Mouse (Mus musculus) left cerebral cortex, postnatal 36 days (tissue): ENCODE results near the gene Ykt6. TPM values are rescaled to one million over a fixed set of nuclear protein-coding genes. Genes with fewer than 3 reads are reported as not detected.
"Not testable (repeated sequence)": the region's sequence is repeated elsewhere in the genome, so short reads cannot be mapped to it uniquely, and the experiment has no call there.

Experiments used
- DNase-seq, 2 experiments: peaks; one replicate each; pipeline ENCODE4 v3.0.0; 2021 to 2022; ENCODE audit warnings: low spot score in 2 of 2, mixed read lengths in 1 of 2
- intact Hi-C: fragments of 180-260 bp; cut with DNase I; formaldehyde crosslinking; loops from one replicate; pipeline ENCODE4 v1.15.1; 2025
- total RNA-seq, 2 experiments: library from RNA; stranded (reverse); gene quantifications; 2 replicates each; pipeline ENCODE4 v1.2.3; 2021

The Ykt6 gene
- total RNA-seq, result 10 to 100 TPM; 82.8 to 91.0 TPM

GRCm38 (mm10) chr11:5955546-5956276 lies at the start of gene Ykt6:
Ykt6 (plus strand) TSS chr11:5955693.
- DNase-seq, result peak; percentile 95 to 96
- intact Hi-C loops, result loop anchor here (2.0 kb wide), 1 partner anchor 77 kb away; the partner anchor contains the start of gene Pold2

- intact Hi-C loops, result no loop called here
- DNase-seq, result no peak
These were observed 49.5 kb upstream of the Ykt6 start for GRCm38 (mm10) chr11:5905778-5906518.

GRCm38 (mm10) chr11:5907096-5907495 lies 48.4 kb upstream of the Ykt6 start:
- DNase-seq, result no peak
- intact Hi-C loops, result no loop called here

- no peak for DNase-seq
These were observed 46.9 kb upstream of the Ykt6 start for GRCm38 (mm10) chr11:5908642-5909041.

GRCm38 (mm10) chr11:5912635-5913034 lies 42.9 kb upstream of the Ykt6 start:
- intact Hi-C loops, result no loop called here
- peak; percentile 59 to 74 for DNase-seq

More at GRCm38 (mm10) chr11:5908642-5909041, 46.9 kb upstream of the Ykt6 start:
- intact Hi-C loops, result no loop called here

- no peak for DNase-seq
- intact Hi-C loops, result no loop called here
These were observed 42.2 kb upstream of the Ykt6 start for GRCm38 (mm10) chr11:5913256-5913655.

- no peak for DNase-seq
- intact Hi-C loops, result no loop called here
These were observed 41.6 kb upstream of the Ykt6 start for GRCm38 (mm10) chr11:5913936-5914335.

- intact Hi-C loops, result no loop called here
- DNase-seq, result no peak
These were observed 40.6 kb upstream of the Ykt6 start for GRCm38 (mm10) chr11:5914940-5915339.

GRCm38 (mm10) chr11:5915429-5916177 lies 39.9 kb upstream of the Ykt6 start:
- peak; percentile 41 to 53 for DNase-seq
- intact Hi-C loops, result no loop called here

GRCm38 (mm10) chr11:5916178-5916548 lies 39.3 kb upstream of the Ykt6 start:
- intact Hi-C loops, result no loop called here
- peak in 1 of 2 experiments; percentile 46 for DNase-seq

- intact Hi-C loops, result no loop called here
- no peak for DNase-seq
These were observed 37.4 kb upstream of the Ykt6 start for GRCm38 (mm10) chr11:5918111-5918510.

- intact Hi-C loops, result no loop called here
- no peak for DNase-seq
These were observed 35.9 kb upstream of the Ykt6 start for GRCm38 (mm10) chr11:5919606-5920005.

GRCm38 (mm10) chr11:5920323-5920960 lies 35.1 kb upstream of the Ykt6 start:
- intact Hi-C loops, result no loop called here
- DNase-seq, result no peak

- intact Hi-C loops, result no loop called here
- DNase-seq, result no peak
These were observed 30.8 kb upstream of the Ykt6 start for GRCm38 (mm10) chr11:5924699-5925098.

GRCm38 (mm10) chr11:5926696-5927220 lies 28.7 kb upstream of the Ykt6 start:
- DNase-seq, result no peak
- intact Hi-C loops, result no loop called here

- no peak for DNase-seq
- intact Hi-C loops, result no loop called here
These were observed 24.9 kb upstream of the Ykt6 start for GRCm38 (mm10) chr11:5930578-5930977.

GRCm38 (mm10) chr11:5931947-5932346 lies 23.5 kb upstream of the Ykt6 start:
- DNase-seq, intact Hi-C loops: not testable (repeated sequence)

GRCm38 (mm10) chr11:5934531-5934930 lies 21.0 kb upstream of the Ykt6 start:
- intact Hi-C loops, DNase-seq: not testable (repeated sequence)

- DNase-seq, result no peak
- intact Hi-C loops, result no loop called here
These were observed 12.5 kb upstream of the Ykt6 start for GRCm38 (mm10) chr11:5942966-5943365.

- intact Hi-C loops, result no loop called here
- no peak for DNase-seq
These were observed 10.4 kb upstream of the Ykt6 start for GRCm38 (mm10) chr11:5945096-5945495.
